Mouse (Mus musculus): Measurements from ENCODE around the gene Arhgef33. TPM values are rescaled to one million over a fixed set of nuclear protein-coding genes. Genes with fewer than 3 reads are reported as not detected.
"Not testable (repeated sequence)": the region's sequence is repeated elsewhere in the genome, so short reads cannot be mapped to it uniquely, and the experiment has no call there.

The Arhgef33 gene
- polyA plus RNA-seq, 1 experiment from 2014 or later: 0.99 TPM

- no peak overlapping the region for H3K9ac ChIP-seq (ENCODE audit: low read length)
- H3K4me1 ChIP-seq (replicated peaks; ENCODE audit: control insufficient read depth, insufficient read depth, low read length): no peaks in the 10 kb centered on the region
- H3K27me3 ChIP-seq (replicated peaks; ENCODE audit: control insufficient read depth, insufficient read depth, low read length): no peaks in the 10 kb centered on the region
- DNase-seq (ENCODE audit: low spot score): no peak
- 87% methylated on average over 8 of the region's 8 CpGs for WGBS
- no peak for ATAC-seq (replicated peaks; ENCODE audit: low FRiP score, low TSS enrichment, low read depth)
- no peak overlapping the region for H3K27ac ChIP-seq (ENCODE audit: low read depth)
- no peaks in the 10 kb centered on the region for H3K36me3 ChIP-seq (ENCODE audit: control insufficient read depth, insufficient read depth, low read length)
- no peak overlapping the region for H3K4me2 ChIP-seq (ENCODE audit: low read length)
- H3K4me3 ChIP-seq (ENCODE audit: low read depth, low read length): no peak overlapping the region
- H3K9me3 ChIP-seq (ENCODE audit: control insufficient read depth, low read length): no peaks in the 10 kb centered on the region
Measured at GRCm38 (mm10) chr17:80360245-80360644, 53.0 kb downstream of the Arhgef33 start.

- Histone ChIP-seq H3K4me1 (replicated peaks; ENCODE audit: control insufficient read depth, insufficient read depth, low read length) (no peaks in the 10 kb centered on the region), H3K4me3 (ENCODE audit: low read depth, low read length) (no peak overlapping the region), H3K9me3 (ENCODE audit: control insufficient read depth, low read length) (no peaks in the 10 kb centered on the region), H3K27ac (ENCODE audit: low read depth) (no peak overlapping the region), H3K4me2 (ENCODE audit: low read length) (no peak overlapping the region), H3K9ac (ENCODE audit: low read length) (no peak overlapping the region), H3K27me3 (replicated peaks; ENCODE audit: control insufficient read depth, insufficient read depth, low read length) (no peaks in the 10 kb centered on the region), H3K36me3 (ENCODE audit: control insufficient read depth, insufficient read depth, low read length) (no peaks in the 10 kb centered on the region)
- DNase-seq (ENCODE audit: low spot score) (no peak), ATAC-seq (replicated peaks; ENCODE audit: low FRiP score, low TSS enrichment, low read depth) (no peak)
- WGBS: 84% methylated on average over 5 of the region's 5 CpGs
Measured at GRCm38 (mm10) chr17:80367276-80367675, 60.1 kb downstream of the Arhgef33 start.

- Histone ChIP-seq H3K4me2 (ENCODE audit: low read length) (no peak overlapping the region), H3K9me3 (ENCODE audit: control insufficient read depth, low read length) (no peaks in the 10 kb centered on the region), H3K36me3 (ENCODE audit: control insufficient read depth, insufficient read depth, low read length) (no peaks in the 10 kb centered on the region), H3K27me3 (replicated peaks; ENCODE audit: control insufficient read depth, insufficient read depth, low read length) (no peaks in the 10 kb centered on the region), H3K27ac (ENCODE audit: low read depth) (no peak overlapping the region), H3K4me3 (ENCODE audit: low read depth, low read length) (no peak overlapping the region), H3K9ac (ENCODE audit: low read length) (no peak overlapping the region), H3K4me1 (replicated peaks; ENCODE audit: control insufficient read depth, insufficient read depth, low read length) (peaks cover 7% of the 10 kb centered on the region; the same call in 1 of the 2 replicates)
- WGBS: 87% methylated on average over 9 of the region's 9 CpGs
- ATAC-seq (replicated peaks; ENCODE audit: low FRiP score, low TSS enrichment, low read depth): no peak
- no peak for DNase-seq (ENCODE audit: low spot score)
Measured at GRCm38 (mm10) chr17:80368606-80369005, 61.4 kb downstream of the Arhgef33 start.

GRCm38 (mm10) chr17:80372989-80373725, 66.0 kb downstream of the Arhgef33 start, which contains the start of gene Gm10190:
Gene Gm10190, minus strand, starts transcription at chr17:80373541.
- ATAC-seq (replicated peaks; ENCODE audit: low FRiP score, low TSS enrichment, low read depth): peak; percentile 98
- peak within 1 kb of the TSS; percentile 41 for H3K4me3 ChIP-seq (ENCODE audit: low read depth, low read length)

GRCm38 (mm10) chr17:80373726-80374096, 66.5 kb downstream of the Arhgef33 start:
- H3K27ac ChIP-seq (ENCODE audit: low read depth): no peak overlapping the region

More at GRCm38 (mm10) chr17:80372989-80373725, 66.0 kb downstream of the Arhgef33 start, which contains the start of gene Gm10190:
- WGBS: 2% methylated on average over 95 of the region's 102 CpGs
- peak within 1 kb of the TSS; percentile 77 for H3K9ac ChIP-seq (ENCODE audit: low read length)
- H3K27me3 ChIP-seq (replicated peaks; ENCODE audit: control insufficient read depth, insufficient read depth, low read length): no peaks in the 10 kb centered on the region
- H3K9me3 ChIP-seq (ENCODE audit: control insufficient read depth, low read length): 0 out of 2 replicates have a peak, but pooled peaks cover 4% of the 10 kb centered on the region
- peaks cover 7% of the 10 kb centered on the region; the same call in 1 of the 2 replicates for H3K4me1 ChIP-seq (replicated peaks; ENCODE audit: control insufficient read depth, insufficient read depth, low read length)
- no peaks in the 10 kb centered on the region for H3K36me3 ChIP-seq (ENCODE audit: control insufficient read depth, insufficient read depth, low read length)
- peak within 1 kb of the TSS; percentile 57; the same call in 1 of the 2 replicates for H3K27ac ChIP-seq (ENCODE audit: low read depth)
- DNase-seq (ENCODE audit: low spot score): peak; percentile 87
- H3K4me2 ChIP-seq (ENCODE audit: low read length): peak within 1 kb of the TSS; percentile 65

GRCm38 (mm10) chr17:80378386-80378785, 71.2 kb downstream of the Arhgef33 start:
- ATAC-seq (replicated peaks; ENCODE audit: low FRiP score, low TSS enrichment, low read depth); H3K36me3 ChIP-seq (ENCODE audit: control insufficient read depth, insufficient read depth, low read length); H3K9ac ChIP-seq (ENCODE audit: low read length); H3K4me3 ChIP-seq (ENCODE audit: low read depth, low read length); H3K4me2 ChIP-seq (ENCODE audit: low read length); DNase-seq (ENCODE audit: low spot score); H3K27ac ChIP-seq (ENCODE audit: low read depth); H3K9me3 ChIP-seq (ENCODE audit: control insufficient read depth, low read length); H3K27me3 ChIP-seq (replicated peaks; ENCODE audit: control insufficient read depth, insufficient read depth, low read length); H3K4me1 ChIP-seq (replicated peaks; ENCODE audit: control insufficient read depth, insufficient read depth, low read length): not testable (repeated sequence)

More at GRCm38 (mm10) chr17:80373726-80374096, 66.5 kb downstream of the Arhgef33 start:
- peak overlapping the region; percentile 65 for H3K4me2 ChIP-seq (ENCODE audit: low read length)
- no peaks in the 10 kb centered on the region for H3K36me3 ChIP-seq (ENCODE audit: control insufficient read depth, insufficient read depth, low read length)
- ATAC-seq (replicated peaks; ENCODE audit: low FRiP score, low TSS enrichment, low read depth): peak; percentile 78
- no peak for DNase-seq (ENCODE audit: low spot score)
- peaks cover 7% of the 10 kb centered on the region; the same call in 1 of the 2 replicates for H3K4me1 ChIP-seq (replicated peaks; ENCODE audit: control insufficient read depth, insufficient read depth, low read length)
- H3K9me3 ChIP-seq (ENCODE audit: control insufficient read depth, low read length): 0 out of 2 replicates have a peak, but pooled peaks cover 4% of the 10 kb centered on the region
- no peaks in the 10 kb centered on the region for H3K27me3 ChIP-seq (replicated peaks; ENCODE audit: control insufficient read depth, insufficient read depth, low read length)
- WGBS: 24% methylated on average over 25 of the region's 29 CpGs
- H3K4me3 ChIP-seq (ENCODE audit: low read depth, low read length): peak overlapping the region; percentile 41
- peak overlapping the region; percentile 77 for H3K9ac ChIP-seq (ENCODE audit: low read length)

- no peaks in the 10 kb centered on the region for H3K4me1 ChIP-seq (replicated peaks; ENCODE audit: control insufficient read depth, insufficient read depth, low read length)
- no peak overlapping the region for H3K9ac ChIP-seq (ENCODE audit: low read length)
- no peak overlapping the region for H3K27ac ChIP-seq (ENCODE audit: low read depth)
- 64% methylated on average over 1 of the region's 1 CpGs for WGBS
- H3K4me2 ChIP-seq (ENCODE audit: low read length): no peak overlapping the region
- DNase-seq (ENCODE audit: low spot score): no peak
- no peaks in the 10 kb centered on the region for H3K36me3 ChIP-seq (ENCODE audit: control insufficient read depth, insufficient read depth, low read length)
- no peak overlapping the region for H3K4me3 ChIP-seq (ENCODE audit: low read depth, low read length)
- H3K9me3 ChIP-seq (ENCODE audit: control insufficient read depth, low read length): no peaks in the 10 kb centered on the region
- no peaks in the 10 kb centered on the region for H3K27me3 ChIP-seq (replicated peaks; ENCODE audit: control insufficient read depth, insufficient read depth, low read length)
- ATAC-seq (replicated peaks; ENCODE audit: low FRiP score, low TSS enrichment, low read depth): no peak
Measured at GRCm38 (mm10) chr17:80385671-80386070, 78.5 kb downstream of the Arhgef33 start.

GRCm38 (mm10) chr17:80390024-80390423, 82.8 kb downstream of the Arhgef33 start:
- Histone ChIP-seq H3K4me3 (ENCODE audit: low read depth, low read length) (no peak overlapping the region), H3K27me3 (replicated peaks; ENCODE audit: control insufficient read depth, insufficient read depth, low read length) (no peaks in the 10 kb centered on the region), H3K4me1 (replicated peaks; ENCODE audit: control insufficient read depth, insufficient read depth, low read length) (no peaks in the 10 kb centered on the region), H3K9me3 (ENCODE audit: control insufficient read depth, low read length) (no peaks in the 10 kb centered on the region), H3K9ac (ENCODE audit: low read length) (no peak overlapping the region), H3K27ac (ENCODE audit: low read depth) (no peak overlapping the region), H3K36me3 (ENCODE audit: control insufficient read depth, insufficient read depth, low read length) (no peaks in the 10 kb centered on the region), H3K4me2 (ENCODE audit: low read length) (no peak overlapping the region)
- DNase-seq (ENCODE audit: low spot score) (no peak), ATAC-seq (replicated peaks; ENCODE audit: low FRiP score, low TSS enrichment, low read depth) (no peak)
- 67% methylated on average over 10 of the region's 10 CpGs for WGBS
